Mouse (Mus musculus): ENCODE data around the gene Zbtb46. TPM values are rescaled to one million over a fixed set of nuclear protein-coding genes. Genes with fewer than 3 reads are reported as not detected.

Gene Zbtb46
- polyA plus RNA-seq (2012; rRNA removed; ENCODE audit: low replicate concordance): 9.5 and 13.9 TPM in 2 replicates

GRCm38 (mm10) chr2:181459153-181459672 lies at the start of gene Zbtb46:
Gene Zbtb46 (minus strand): TSS chr2:181459426.

GRCm38 (mm10) chr2:181496831-181497547 lies 37.8 kb upstream of the Zbtb46 start, which contains the start of gene Tpd52l2:
Gene Tpd52l2 (plus strand): TSS chr2:181497142.

GRCm38 (mm10) chr2:181493156-181493927 lies 34.1 kb upstream of the Zbtb46 start, which contains the start of gene Abhd16b:
Gene Abhd16b (plus strand): TSS chr2:181493206.

GRCm38 (mm10) chr2:181379778-181380177 lies 79.4 kb downstream of the Zbtb46 start, which contains the start of gene Lime1:
Gene Lime1 (plus strand): TSS chr2:181380078.

GRCm38 (mm10) chr2:181364860-181365596 lies 94.2 kb downstream of the Zbtb46 start, which contains the start of the genes Zgpat and Arfrp1:
Gene Zgpat (plus strand): TSS chr2:181364928.
Gene Arfrp1 (minus strand): TSS chr2:181365404.

Other genes with a start within 250 kb of the Zbtb46 start
- gene Srms, start 246.2 kb downstream of the Zbtb46 start, polyA plus RNA-seq (2012; rRNA removed; ENCODE audit: low replicate concordance): 1.4 and 1.9 TPM in 2 replicates
- gene Fndc11, start 239.4 kb downstream of the Zbtb46 start, polyA plus RNA-seq (2012; rRNA removed; ENCODE audit: low replicate concordance): 0.27 and 0.34 TPM in 2 replicates
- 53.0 and 78.8 TPM in 2 replicates for gene Helz2, start 217.4 kb downstream of the Zbtb46 start, polyA plus RNA-seq (2012; rRNA removed; ENCODE audit: low replicate concordance)
- gene Gmeb2, start 171.4 kb downstream of the Zbtb46 start, polyA plus RNA-seq (2012; rRNA removed; ENCODE audit: low replicate concordance): 25.4 and 31.0 TPM in 2 replicates
- 0.12 and 0.30 TPM in 2 replicates for gene Stmn3, start 144.9 kb downstream of the Zbtb46 start, polyA plus RNA-seq (2012; rRNA removed; ENCODE audit: low replicate concordance)
- 39.3 and 60.7 TPM in 2 replicates for gene Rtel1, start 139.7 kb downstream of the Zbtb46 start, polyA plus RNA-seq (2012; rRNA removed; ENCODE audit: low replicate concordance)
- 37.8 and 41.8 TPM in 2 replicates for gene Zgpat, start 94.5 kb downstream of the Zbtb46 start, polyA plus RNA-seq (2012; rRNA removed; ENCODE audit: low replicate concordance)
- 32.9 and 45.7 TPM in 2 replicates for gene Arfrp1, start 94.0 kb downstream of the Zbtb46 start, polyA plus RNA-seq (2012; rRNA removed; ENCODE audit: low replicate concordance)
- 90.2 and 175 TPM in 2 replicates for gene Lime1, start 79.3 kb downstream of the Zbtb46 start, polyA plus RNA-seq (2012; rRNA removed; ENCODE audit: low replicate concordance)
- 0.09 and 0.18 TPM in 2 replicates for gene Abhd16b, start 33.8 kb upstream of the Zbtb46 start, polyA plus RNA-seq (2012; rRNA removed; ENCODE audit: low replicate concordance)
- 43.4 and 55.1 TPM in 2 replicates for gene Tpd52l2, start 37.7 kb upstream of the Zbtb46 start, polyA plus RNA-seq (2012; rRNA removed; ENCODE audit: low replicate concordance)
- 55.5 and 79.7 TPM in 2 replicates for gene Dnajc5, start 61.1 kb upstream of the Zbtb46 start, polyA plus RNA-seq (2012; rRNA removed; ENCODE audit: low replicate concordance)
- gene Uckl1, start 125.5 kb upstream of the Zbtb46 start, polyA plus RNA-seq (2012; rRNA removed; ENCODE audit: low replicate concordance): 149 and 242 TPM in 2 replicates
- 12.7 and 15.9 TPM in 2 replicates for gene Prpf6, start 132.4 kb upstream of the Zbtb46 start, polyA plus RNA-seq (2012; rRNA removed; ENCODE audit: low replicate concordance)
- gene Zfp512b, start 133.4 kb upstream of the Zbtb46 start, polyA plus RNA-seq (2012; rRNA removed; ENCODE audit: low replicate concordance): 46.3 and 50.6 TPM in 2 replicates
- 19.4 and 21.0 TPM in 2 replicates for gene Samd10, start 139.8 kb upstream of the Zbtb46 start, polyA plus RNA-seq (2012; rRNA removed; ENCODE audit: low replicate concordance)
- not detected in 2 replicates for gene Gm29797, start 197.6 kb upstream of the Zbtb46 start, polyA plus RNA-seq (2012; rRNA removed; ENCODE audit: low replicate concordance)
- 95.8 and 190 TPM in 2 replicates for gene Sox18, start 212.2 kb upstream of the Zbtb46 start, polyA plus RNA-seq (2012; rRNA removed; ENCODE audit: low replicate concordance)
- 12.8 and 20.0 TPM in 2 replicates for gene Tcea2, start 220.9 kb upstream of the Zbtb46 start, polyA plus RNA-seq (2012; rRNA removed; ENCODE audit: low replicate concordance)
- gene Rgs19, start 234.6 kb upstream of the Zbtb46 start, polyA plus RNA-seq (2012; rRNA removed; ENCODE audit: low replicate concordance): 136 and 206 TPM in 2 replicates
- gene Lkaaear1, start 239.0 kb upstream of the Zbtb46 start, polyA plus RNA-seq (2012; rRNA removed; ENCODE audit: low replicate concordance): not detected in 2 replicates

Measured in mammary gland, adult 2 months (tissue).